Mouse (Mus musculus): ENCODE results near the gene Ttc38. TPM values are rescaled to one million over a fixed set of nuclear protein-coding genes. Genes with fewer than 3 reads are reported as not detected.
"Not testable (repeated sequence)": the region's sequence is repeated elsewhere in the genome, so short reads cannot be mapped to it uniquely, and the experiment has no call there.

The Ttc38 gene
- polyA plus RNA-seq, 1 experiment from 2014 or later: 3.9 TPM

DNA sequence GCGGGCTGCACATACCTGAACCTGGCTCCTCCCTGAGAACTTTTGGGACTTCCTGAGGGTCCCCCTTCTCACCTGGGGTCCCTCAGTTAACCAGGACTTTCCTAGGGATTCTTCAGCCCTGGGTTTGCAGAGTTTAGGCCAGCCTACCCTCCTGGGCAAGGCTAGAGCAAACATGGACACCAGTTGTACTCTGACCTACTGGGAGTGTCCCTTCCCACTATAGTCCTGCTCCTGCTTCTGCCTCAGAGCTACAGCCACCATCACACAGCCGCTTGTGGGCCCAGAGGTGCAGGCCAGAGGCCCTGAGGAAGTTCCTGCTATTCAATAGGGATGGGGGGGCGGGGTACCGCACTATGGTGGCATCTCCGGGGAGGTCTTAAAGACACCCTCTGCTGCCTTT lies 2.6 kb upstream of the Ttc38 start:
- WGBS: 76% methylated on average over 5 of the region's 5 CpGs
- Histone ChIP-seq H3K9me3 (replicated peaks) (no peaks in the 10 kb centered on the region), H3K27me3 (no peaks in the 10 kb centered on the region), H3K9ac (no peak overlapping the region), H3K4me3 (no peak overlapping the region), H3K4me1 (peaks cover 14% of the 10 kb centered on the region), H3K36me3 (no peaks in the 10 kb centered on the region), H3K27ac (no peak overlapping the region), H3K4me2 (replicated peaks) (no peak overlapping the region)
- ATAC-seq (ENCODE audit: low FRiP score): no peak

DNA sequence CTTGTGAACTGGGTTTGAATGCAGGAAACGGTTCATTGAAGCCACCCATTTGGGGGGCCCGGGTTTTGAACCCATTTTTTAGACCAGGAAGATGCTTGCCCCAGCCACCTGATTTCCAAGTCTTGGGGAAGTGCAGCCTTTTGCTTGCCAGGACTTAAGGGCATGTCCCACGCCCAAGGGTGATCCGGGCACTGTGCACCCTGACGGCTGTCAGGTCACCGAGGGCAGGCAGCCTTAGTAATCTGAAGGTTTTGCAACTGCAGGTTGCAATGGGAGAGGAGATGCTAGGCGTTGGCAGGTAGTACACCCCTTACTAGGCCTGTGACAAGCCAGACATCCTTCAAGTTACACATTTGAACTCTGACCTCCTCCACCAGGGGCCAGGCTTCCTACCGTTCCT lies 493 bp downstream of the Ttc38 start:
- peak overlapping the region; percentile 62 for H3K9ac ChIP-seq
- no peaks in the 10 kb centered on the region for H3K9me3 ChIP-seq (replicated peaks)
- ATAC-seq (ENCODE audit: low FRiP score): no peak
- H3K27me3 ChIP-seq: no peaks in the 10 kb centered on the region
- peak overlapping the region; percentile 77 for H3K4me2 ChIP-seq (replicated peaks)
- H3K36me3 ChIP-seq: no peaks in the 10 kb centered on the region
- H3K27ac ChIP-seq: no peak overlapping the region
- peaks cover 14% of the 10 kb centered on the region for H3K4me1 ChIP-seq
- H3K4me3 ChIP-seq: peak overlapping the region; percentile 53
- WGBS: 49% methylated on average over 8 of the region's 8 CpGs

DNA sequence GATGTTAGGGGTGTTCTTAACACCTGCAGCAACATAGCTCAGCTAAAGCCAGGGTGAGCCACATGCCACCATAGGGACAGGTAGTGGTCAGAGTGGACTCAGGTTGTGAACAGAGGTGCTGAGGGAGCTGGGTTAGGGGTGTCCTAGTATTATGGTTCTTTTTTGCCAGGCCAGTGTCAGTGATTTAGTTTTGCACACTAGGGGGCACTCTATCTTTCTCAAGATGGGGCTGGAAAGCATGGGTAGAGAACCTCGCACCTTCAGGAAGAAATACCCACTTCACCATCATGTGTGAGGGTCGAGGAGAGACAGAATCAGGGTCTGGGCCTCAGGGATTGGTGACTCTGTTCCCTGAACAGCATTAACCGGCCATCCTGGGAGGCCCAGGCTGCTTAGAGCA lies 3.2 kb downstream of the Ttc38 start:
- no peak for ATAC-seq (ENCODE audit: low FRiP score)
- Histone ChIP-seq H3K36me3 (no peaks in the 10 kb centered on the region), H3K9ac (no peak overlapping the region), H3K9me3 (replicated peaks) (no peaks in the 10 kb centered on the region), H3K4me2 (replicated peaks) (no peak overlapping the region), H3K4me1 (peaks cover 14% of the 10 kb centered on the region), H3K27ac (no peak overlapping the region), H3K27me3 (no peaks in the 10 kb centered on the region), H3K4me3 (no peak overlapping the region)
- 62% methylated on average over 3 of the region's 3 CpGs for WGBS

DNA sequence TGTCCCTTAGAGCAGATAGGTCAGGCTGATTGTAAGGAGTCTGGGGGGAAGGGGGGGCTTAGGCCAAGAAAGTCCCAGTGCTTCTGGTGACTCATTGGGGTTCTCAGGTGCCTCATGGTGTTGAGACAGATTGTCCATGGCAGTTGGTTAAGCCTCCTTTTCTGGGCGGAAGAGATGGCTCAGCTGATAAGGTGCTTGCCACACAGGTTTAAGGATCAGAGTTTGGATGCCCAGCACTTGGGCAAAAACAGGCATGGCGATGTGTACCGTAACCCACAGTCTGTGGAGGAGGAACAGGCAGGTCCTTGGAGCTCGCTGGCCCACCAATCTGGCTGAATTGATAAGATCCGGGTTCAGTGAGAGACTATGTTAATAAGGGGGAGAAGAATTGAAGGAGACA lies 4.8 kb downstream of the Ttc38 start:
- Histone ChIP-seq H3K27ac (no peak overlapping the region), H3K9me3 (replicated peaks) (no peaks in the 10 kb centered on the region)
- 93% methylated on average over 5 of the region's 5 CpGs for WGBS

DNA sequence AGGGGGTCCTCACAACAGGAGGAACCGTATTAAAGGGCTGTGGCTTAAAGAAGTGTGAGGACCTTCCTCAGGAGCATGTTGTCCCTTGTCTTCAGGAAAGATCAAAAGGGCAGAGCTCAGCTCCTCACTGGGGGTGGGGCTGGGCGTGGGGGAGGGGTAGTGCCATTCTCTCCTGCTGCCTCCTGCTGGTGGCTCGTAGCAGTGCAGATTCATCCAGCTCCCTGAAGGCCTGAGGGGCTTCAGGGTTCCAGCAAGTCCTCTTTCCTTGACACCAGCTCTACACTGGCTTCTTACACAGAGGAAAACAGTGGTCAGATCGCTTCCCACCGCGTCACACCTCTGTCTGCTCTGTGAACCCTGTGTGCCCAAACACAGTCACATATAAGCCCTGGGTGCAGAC lies 8.9 kb downstream of the Ttc38 start:
- no peak overlapping the region for H3K9ac ChIP-seq
- H3K27ac ChIP-seq: no peak overlapping the region
- no peak for ATAC-seq (ENCODE audit: low FRiP score)
- no peaks in the 10 kb centered on the region for H3K9me3 ChIP-seq (replicated peaks)
- no peaks in the 10 kb centered on the region for H3K27me3 ChIP-seq
- H3K4me3 ChIP-seq: no peak overlapping the region
- WGBS: 40% methylated on average over 6 of the region's 6 CpGs
- H3K4me1 ChIP-seq: no peaks in the 10 kb centered on the region
- no peak overlapping the region for H3K4me2 ChIP-seq (replicated peaks)
- no peaks in the 10 kb centered on the region for H3K36me3 ChIP-seq

More for the DNA sequence above, 4.8 kb downstream of the Ttc38 start:
- Histone ChIP-seq H3K4me3 (no peak overlapping the region), H3K9ac (no peak overlapping the region), H3K36me3 (no peaks in the 10 kb centered on the region), H3K4me2 (replicated peaks) (no peak overlapping the region), H3K27me3 (no peaks in the 10 kb centered on the region), H3K4me1 (peaks cover 8% of the 10 kb centered on the region)
- ATAC-seq (ENCODE audit: low FRiP score): no peak

DNA sequence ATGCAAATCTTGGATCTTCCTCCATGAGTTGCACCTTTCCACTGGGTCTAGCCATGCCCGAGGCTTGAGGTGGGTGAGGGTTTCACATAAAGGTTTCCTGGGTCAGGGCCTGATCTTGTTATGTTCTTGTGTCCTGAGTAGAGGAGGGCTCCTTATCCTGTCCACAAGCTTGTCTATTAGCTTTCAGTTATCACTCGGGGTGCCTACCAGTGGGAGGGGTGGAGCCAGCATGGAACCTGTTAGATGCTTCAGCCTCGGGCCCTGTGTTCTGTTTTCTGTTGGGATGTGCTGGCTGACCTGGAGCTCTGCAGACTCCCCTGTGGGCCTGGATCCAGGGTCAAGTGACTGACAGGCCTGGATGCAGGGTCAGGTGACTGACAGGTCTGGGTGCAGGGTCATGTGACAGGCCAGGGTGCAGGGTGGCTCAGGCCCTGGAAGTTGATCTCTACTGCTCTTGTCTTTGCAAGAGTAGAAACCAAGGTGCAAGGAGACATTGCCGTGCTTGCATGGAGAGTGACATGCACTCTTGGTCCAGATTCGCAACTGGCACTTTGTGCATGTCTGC lies 9.8 kb downstream of the Ttc38 start:
- no peak overlapping the region for H3K9ac ChIP-seq
- H3K4me3 ChIP-seq: no peak overlapping the region
- no peak for ATAC-seq (ENCODE audit: low FRiP score)
- H3K36me3 ChIP-seq: no peaks in the 10 kb centered on the region
- no peaks in the 10 kb centered on the region for H3K9me3 ChIP-seq (replicated peaks)
- H3K27ac ChIP-seq: no peak overlapping the region
- 89% methylated on average over 5 of the region's 5 CpGs for WGBS
- no peaks in the 10 kb centered on the region for H3K27me3 ChIP-seq
- H3K4me1 ChIP-seq: no peaks in the 10 kb centered on the region
- H3K4me2 ChIP-seq (replicated peaks): no peak overlapping the region

DNA sequence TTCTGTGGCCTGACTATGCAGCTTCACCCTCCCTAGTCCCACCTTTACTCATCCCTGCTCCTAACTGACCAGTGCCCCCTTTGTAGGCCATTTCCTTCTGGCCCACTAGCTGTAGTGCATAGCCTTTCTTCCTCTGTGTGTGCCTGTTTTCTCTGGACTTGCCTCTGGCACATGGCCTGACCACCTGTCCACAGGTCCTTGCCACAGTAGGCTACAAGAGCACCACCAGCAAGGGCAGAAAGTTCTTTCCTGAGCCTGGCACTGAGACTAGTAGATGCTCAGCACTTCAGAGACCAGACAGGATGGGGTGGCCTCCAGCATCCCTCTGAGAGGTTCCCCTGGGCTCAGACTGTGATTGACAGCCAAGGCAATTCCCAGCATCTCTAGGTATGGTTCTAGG lies 13.0 kb downstream of the Ttc38 start:
- Histone ChIP-seq H3K36me3 (no peaks in the 10 kb centered on the region), H3K9ac (no peak overlapping the region), H3K27me3 (no peaks in the 10 kb centered on the region), H3K4me2 (replicated peaks) (no peak overlapping the region), H3K4me1 (no peaks in the 10 kb centered on the region), H3K27ac (no peak overlapping the region), H3K4me3 (no peak overlapping the region), H3K9me3 (replicated peaks) (no peaks in the 10 kb centered on the region)
- ATAC-seq (ENCODE audit: low FRiP score): no peak

DNA sequence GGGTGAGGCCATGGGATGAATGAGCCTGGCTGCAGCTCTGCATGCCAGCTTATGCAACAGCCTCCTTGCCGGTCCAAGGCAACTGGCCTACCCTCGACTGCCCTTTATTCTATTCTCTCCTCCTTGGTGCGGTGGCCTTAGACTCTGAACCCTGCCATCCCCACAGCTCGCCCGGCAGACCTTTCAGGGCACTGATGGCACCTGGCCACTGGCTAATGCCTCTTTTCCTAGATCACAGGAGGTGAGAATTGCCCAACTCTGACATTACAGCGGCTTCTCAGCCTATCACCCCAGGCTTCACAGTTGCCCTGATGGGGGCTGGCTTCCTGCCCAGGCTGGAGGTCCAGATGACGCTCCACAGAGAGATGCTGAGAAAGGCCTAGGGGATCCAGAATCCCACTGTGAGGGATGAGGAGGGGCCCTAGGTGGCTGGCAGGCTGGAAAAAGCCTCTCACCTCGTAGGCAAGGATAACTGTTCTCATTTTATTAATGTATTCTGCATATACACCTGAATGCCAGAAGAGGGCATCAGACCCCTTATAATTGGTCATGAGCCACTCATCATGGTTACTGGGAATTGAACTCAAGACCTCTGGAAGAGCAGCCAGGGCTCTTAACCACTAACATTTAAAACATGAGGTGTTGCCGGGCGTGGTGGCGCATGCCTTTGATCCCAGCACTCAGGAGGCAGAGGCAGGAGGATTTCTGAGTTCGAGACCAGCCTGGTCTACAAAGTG lies 19.7 kb downstream of the Ttc38 start:
- ATAC-seq (ENCODE audit: low FRiP score): no peak
- Histone ChIP-seq H3K9ac (no peak overlapping the region), H3K27ac (no peak overlapping the region), H3K4me1 (no peaks in the 10 kb centered on the region), H3K9me3 (replicated peaks) (no peaks in the 10 kb centered on the region), H3K27me3 (no peaks in the 10 kb centered on the region), H3K4me2 (replicated peaks) (no peak overlapping the region), H3K4me3 (no peak overlapping the region), H3K36me3 (no peaks in the 10 kb centered on the region)
- WGBS: 88% methylated on average over 12 of the region's 12 CpGs

DNA sequence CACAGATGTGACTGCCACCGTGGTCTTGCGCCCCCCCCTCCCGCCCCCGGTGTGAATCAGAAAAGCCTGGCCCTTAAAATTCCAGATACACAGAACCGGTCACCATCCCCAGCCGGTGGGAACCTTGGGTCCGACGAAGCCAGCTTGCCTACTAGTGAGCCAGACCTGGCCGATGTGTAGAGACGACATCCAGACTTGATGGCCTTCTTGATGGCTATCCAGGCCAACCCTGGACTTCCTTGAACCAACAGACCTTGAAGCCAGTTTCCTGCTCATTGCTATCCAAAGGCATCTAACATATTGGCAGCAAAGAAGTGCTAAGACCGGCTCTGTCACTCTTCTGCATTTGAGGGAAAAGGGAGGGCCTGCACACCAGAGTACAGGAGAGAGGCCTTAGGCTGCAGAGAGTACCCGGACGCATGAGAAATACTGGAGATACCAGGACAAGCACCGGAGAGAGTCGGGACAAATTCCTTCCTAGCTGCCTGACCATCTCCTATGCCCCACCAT lies 26.9 kb downstream of the Ttc38 start:
- peak; percentile 72 for ATAC-seq (ENCODE audit: low FRiP score)
- 10% methylated on average over 15 of the region's 15 CpGs for WGBS
- H3K4me2 ChIP-seq (replicated peaks): peak overlapping the region; percentile 87

DNA sequence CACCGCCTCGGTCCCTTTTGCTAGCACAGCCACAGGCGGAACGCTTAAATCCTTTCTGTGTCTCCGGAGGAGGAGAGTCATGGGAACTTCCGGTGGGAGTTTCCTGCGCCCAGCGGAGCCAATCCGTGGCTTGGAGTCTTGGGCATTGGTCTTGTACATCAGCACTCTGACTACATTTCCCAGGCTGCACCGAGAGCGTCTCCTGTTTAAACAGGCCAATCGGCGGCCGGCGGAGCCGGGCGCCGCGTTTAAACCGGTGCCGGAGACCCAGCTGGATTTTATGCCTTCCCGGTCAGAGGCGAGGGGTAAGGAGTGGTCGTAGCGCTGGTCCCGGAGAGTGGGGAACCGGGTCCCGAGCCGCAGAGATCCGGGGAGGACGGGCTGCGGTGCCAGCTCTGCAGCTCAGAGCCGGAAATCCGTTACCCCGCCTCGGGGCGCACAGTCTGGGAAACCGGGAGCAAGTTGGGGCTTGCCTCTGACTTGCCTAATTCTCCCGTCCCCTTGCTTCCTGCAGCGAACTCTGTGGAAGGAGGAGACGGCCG lies 27.5 kb downstream of the Ttc38 start, which contains the start of gene Gtse1:
TSS of gene Gtse1 (plus strand) at position 256 of the 542 bp plus-strand sequence.
- ATAC-seq (ENCODE audit: low FRiP score): peak; percentile 98
- H3K9ac ChIP-seq: peak within 1 kb of the TSS; percentile 79
- no peaks in the 10 kb centered on the region for H3K9me3 ChIP-seq (replicated peaks)
- peak within 1 kb of the TSS; percentile 75 for H3K27ac ChIP-seq
- H3K27me3 ChIP-seq: no peaks in the 10 kb centered on the region
- H3K4me3 ChIP-seq: peak within 1 kb of the TSS; percentile 75
- H3K36me3 ChIP-seq: peaks cover 25% of the 10 kb centered on the region
- H3K4me2 ChIP-seq (replicated peaks): peak within 1 kb of the TSS; percentile 87
- WGBS: under 1% methylated on average over 42 of the region's 42 CpGs
- H3K4me1 ChIP-seq: peaks cover 27% of the 10 kb centered on the region

More for the DNA sequence above, 26.9 kb downstream of the Ttc38 start:
- H3K9me3 ChIP-seq (replicated peaks): no peaks in the 10 kb centered on the region
- H3K4me3 ChIP-seq: peak overlapping the region; percentile 75
- peaks cover 20% of the 10 kb centered on the region for H3K36me3 ChIP-seq
- peaks cover 27% of the 10 kb centered on the region for H3K4me1 ChIP-seq
- peak overlapping the region; percentile 75 for H3K27ac ChIP-seq
- no peaks in the 10 kb centered on the region for H3K27me3 ChIP-seq
- peak overlapping the region; percentile 79 for H3K9ac ChIP-seq

DNA sequence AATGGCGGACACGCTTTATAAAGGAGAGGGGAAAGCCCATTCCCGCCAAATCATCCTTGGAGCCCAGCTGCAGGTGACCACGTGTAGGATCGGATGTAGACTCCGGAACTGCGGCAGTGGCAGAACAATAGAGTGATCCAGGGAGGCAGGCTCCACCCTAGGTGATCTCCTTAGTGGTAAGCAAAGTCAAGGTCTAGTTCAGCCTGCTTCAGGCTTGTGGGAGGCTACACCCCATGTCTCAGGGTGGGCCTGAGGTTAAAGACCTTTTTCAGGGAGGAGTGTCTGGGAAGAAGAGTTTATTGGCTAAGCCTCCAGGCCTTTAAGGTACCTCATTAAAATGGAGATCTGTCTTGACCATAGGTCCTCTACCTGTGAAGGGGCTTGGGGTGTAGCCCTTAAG lies 33.8 kb downstream of the Ttc38 start:
- not testable (repeated sequence) for H3K4me2 ChIP-seq (replicated peaks); H3K4me1 ChIP-seq; H3K9me3 ChIP-seq (replicated peaks); H3K27me3 ChIP-seq; ATAC-seq (ENCODE audit: low FRiP score); H3K9ac ChIP-seq; H3K4me3 ChIP-seq; H3K27ac ChIP-seq
- peaks cover 80% of the 10 kb centered on the region for H3K36me3 ChIP-seq
- 91% methylated on average over 7 of the region's 7 CpGs for WGBS

DNA sequence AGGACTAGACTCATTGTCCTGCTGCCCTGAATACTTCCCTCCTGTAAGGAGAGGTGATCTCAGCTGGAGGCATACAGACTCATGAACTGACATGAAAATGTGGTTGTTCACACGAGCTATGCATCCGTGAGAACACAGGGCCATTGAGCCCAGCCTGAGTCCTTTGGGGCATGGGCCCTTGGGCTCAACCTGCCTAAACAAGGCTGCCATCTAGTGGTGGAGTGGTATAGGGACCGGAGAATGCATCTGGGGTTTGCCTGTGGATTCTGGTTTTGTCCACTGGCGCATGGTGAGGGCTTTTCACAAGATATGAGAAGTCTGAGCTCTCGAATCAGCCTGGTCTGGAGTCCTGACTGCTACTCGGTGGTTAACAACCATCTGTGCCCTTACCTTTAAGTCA lies 35.6 kb downstream of the Ttc38 start:
- Histone ChIP-seq H3K4me1 (no peaks in the 10 kb centered on the region), H3K4me3 (no peak overlapping the region), H3K27me3 (no peaks in the 10 kb centered on the region), H3K36me3 (peaks cover 87% of the 10 kb centered on the region), H3K9ac (no peak overlapping the region), H3K27ac (no peak overlapping the region), H3K4me2 (replicated peaks) (no peak overlapping the region), H3K9me3 (replicated peaks) (no peaks in the 10 kb centered on the region)
- WGBS: 52% methylated on average over 6 of the region's 6 CpGs
- ATAC-seq (ENCODE audit: low FRiP score): no peak
